Mouse (Mus musculus): ENCODE data around the gene Nup62. TPM values are rescaled to one million over a fixed set of nuclear protein-coding genes. Genes with fewer than 3 reads are reported as not detected.

Gene Nup62
- polyA plus RNA-seq, 1 experiment from 2014 or later = 33.4 TPM

DNA sequence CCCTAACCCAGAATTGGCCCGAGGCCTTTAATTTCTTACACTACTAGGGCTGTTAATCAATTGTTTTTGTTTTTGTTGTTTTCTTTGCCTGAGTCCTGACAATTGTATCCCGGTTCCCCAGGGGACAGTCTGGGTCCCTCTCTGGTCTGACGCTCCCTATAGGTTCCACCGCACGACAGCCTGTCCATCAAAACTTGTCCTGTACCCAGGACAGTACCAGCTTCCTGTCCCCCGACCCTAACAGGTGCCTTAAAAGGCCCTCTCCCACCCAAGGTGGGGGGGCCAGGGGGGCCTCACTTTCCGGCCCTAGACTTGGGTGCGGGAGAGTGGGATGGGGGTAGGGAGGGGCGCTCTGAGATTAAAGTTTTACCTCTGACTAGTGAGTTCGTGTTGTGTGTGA lies 39.1 kb downstream of the Nup62 start:
- DNase-seq (ENCODE audit: low spot score) = no peak
- Histone ChIP-seq H3K27ac (replicated peaks) (peak overlapping the region; percentile 88), H3K9me3 (ENCODE audit: control insufficient read depth, low read length) (no peaks in the 10 kb centered on the region), H3K27me3 (ENCODE audit: control insufficient read depth, insufficient read depth, low read length) (no peaks in the 10 kb centered on the region), H3K36me3 (ENCODE audit: control insufficient read depth, insufficient read depth, low read length) (no peaks in the 10 kb centered on the region; the same call in 1 of the 2 replicates), H3K4me1 (replicated peaks; ENCODE audit: control insufficient read depth, insufficient read depth) (peaks cover 10% of the 10 kb centered on the region), H3K4me3 (ENCODE audit: low read depth, low read length) (peak overlapping the region; percentile 57), H3K4me2 (replicated peaks; ENCODE audit: low read depth) (peak overlapping the region; percentile 88), H3K9ac (ENCODE audit: low read length) (0 out of 2 replicates have a peak overlapping the region, but pooled peaks have one; percentile 72)
- WGBS = 34% methylated on average over 10 of the region's 10 CpGs
- TF ChIP-seq CTCF (IDR thresholded peaks at IDR 0.05; ENCODE audit: low read depth) = no peak
- peak; percentile 67 for TF ChIP-seq EP300 (optimal IDR thresholded peaks at IDR 0.05)
- ATAC-seq (ENCODE audit: low FRiP score, low TSS enrichment) = peak; percentile 3; the same call in 1 of the 2 replicates

GRCm38 (mm10) chr7:44856265-44856916 lies 40.5 kb downstream of the Nup62 start:
- H3K4me1 ChIP-seq (replicated peaks; ENCODE audit: control insufficient read depth, insufficient read depth) = peaks cover 2% of the 10 kb centered on the region; the same call in 1 of the 2 replicates

DNA sequence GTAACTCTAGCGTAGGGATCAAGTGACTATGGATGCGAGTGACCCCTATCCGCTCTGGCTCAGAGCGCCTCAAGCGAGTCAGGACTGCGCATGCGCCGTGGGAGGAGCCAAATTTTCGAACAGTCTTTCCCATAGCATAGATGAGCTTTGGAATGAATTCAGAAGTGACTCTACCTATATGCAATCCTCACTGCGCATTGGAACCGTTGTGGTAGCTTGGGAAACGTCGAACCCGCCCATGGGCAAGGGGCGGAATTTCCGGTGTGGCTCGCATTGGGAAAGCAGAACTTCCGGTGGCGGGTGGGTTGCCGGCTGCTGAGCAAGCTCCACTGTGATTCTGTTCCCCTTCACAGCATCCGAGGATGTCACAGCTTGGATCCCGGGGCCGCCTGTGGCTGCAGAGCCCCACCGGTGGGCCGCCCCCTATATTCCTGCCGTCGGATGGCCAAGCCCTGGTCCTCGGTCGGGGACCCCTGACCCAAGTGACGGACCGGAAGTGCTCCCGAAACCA lies 41.2 kb downstream of the Nup62 start, which contains the start of gene Pnkp:
Gene Pnkp (plus strand): TSS at position 98 of the 511 bp plus-strand sequence.
- H3K4me1 ChIP-seq (replicated peaks; ENCODE audit: control insufficient read depth, insufficient read depth) = peaks cover 2% of the 10 kb centered on the region; the same call in 1 of the 2 replicates
- no peaks in the 10 kb centered on the region for H3K9me3 ChIP-seq (ENCODE audit: control insufficient read depth, low read length)
- peak within 1 kb of the TSS; percentile 92 for H3K4me2 ChIP-seq (replicated peaks; ENCODE audit: low read depth)
- TF ChIP-seq EP300 (optimal IDR thresholded peaks at IDR 0.05) (no peak), CTCF (IDR thresholded peaks at IDR 0.05; ENCODE audit: low read depth) (no peak)
- peak within 1 kb of the TSS; percentile 85 for H3K9ac ChIP-seq (ENCODE audit: low read length)
- H3K27ac ChIP-seq (replicated peaks) = peak within 1 kb of the TSS; percentile 87
- under 1% methylated on average over 32 of the region's 32 CpGs for WGBS
- ATAC-seq (ENCODE audit: low FRiP score, low TSS enrichment) = peak; percentile 5; the same call in 1 of the 2 replicates
- H3K36me3 ChIP-seq (ENCODE audit: control insufficient read depth, insufficient read depth, low read length) = peaks cover 2% of the 10 kb centered on the region; the same call in 1 of the 2 replicates
- H3K27me3 ChIP-seq (ENCODE audit: control insufficient read depth, insufficient read depth, low read length) = no peaks in the 10 kb centered on the region
- peak within 1 kb of the TSS; percentile 63 for H3K4me3 ChIP-seq (ENCODE audit: low read depth, low read length)
- DNase-seq (ENCODE audit: low spot score) = peak; percentile 85

More at GRCm38 (mm10) chr7:44856265-44856916, 40.5 kb downstream of the Nup62 start:
- H3K27ac ChIP-seq (replicated peaks) = peak overlapping the region; percentile 87
- H3K9ac ChIP-seq (ENCODE audit: low read length) = no peak overlapping the region; the same call in 1 of the 2 replicates
- H3K9me3 ChIP-seq (ENCODE audit: control insufficient read depth, low read length) = no peaks in the 10 kb centered on the region
- H3K4me3 ChIP-seq (ENCODE audit: low read depth, low read length) = peak overlapping the region; percentile 63
- ATAC-seq (ENCODE audit: low FRiP score, low TSS enrichment) (no peak), DNase-seq (ENCODE audit: low spot score) (no peak)
- H3K27me3 ChIP-seq (ENCODE audit: control insufficient read depth, insufficient read depth, low read length) = no peaks in the 10 kb centered on the region
- H3K36me3 ChIP-seq (ENCODE audit: control insufficient read depth, insufficient read depth, low read length) = no peaks in the 10 kb centered on the region; the same call in 1 of the 2 replicates
- 57% methylated on average over 9 of the region's 9 CpGs for WGBS
- H3K4me2 ChIP-seq (replicated peaks; ENCODE audit: low read depth) = peak overlapping the region; percentile 92
- no peak for TF ChIP-seq CTCF (IDR thresholded peaks at IDR 0.05; ENCODE audit: low read depth)
- no peak for TF ChIP-seq EP300 (optimal IDR thresholded peaks at IDR 0.05)

GRCm38 (mm10) chr7:44857905-44858304 lies 42.0 kb downstream of the Nup62 start:
- Histone ChIP-seq H3K27me3 (ENCODE audit: control insufficient read depth, insufficient read depth, low read length) (no peaks in the 10 kb centered on the region), H3K4me1 (replicated peaks; ENCODE audit: control insufficient read depth, insufficient read depth) (peaks cover 2% of the 10 kb centered on the region; the same call in 1 of the 2 replicates), H3K9ac (ENCODE audit: low read length) (peak overlapping the region; percentile 85), H3K4me3 (ENCODE audit: low read depth, low read length) (peak overlapping the region; percentile 63), H3K36me3 (ENCODE audit: control insufficient read depth, insufficient read depth, low read length) (peaks cover 9% of the 10 kb centered on the region), H3K4me2 (replicated peaks; ENCODE audit: low read depth) (peak overlapping the region; percentile 92), H3K9me3 (ENCODE audit: control insufficient read depth, low read length) (no peaks in the 10 kb centered on the region), H3K27ac (replicated peaks) (peak overlapping the region; percentile 87)
- no peak for TF ChIP-seq EP300 (optimal IDR thresholded peaks at IDR 0.05)
- TF ChIP-seq CTCF (IDR thresholded peaks at IDR 0.05; ENCODE audit: low read depth) = no peak
- DNase-seq (ENCODE audit: low spot score) = peak; percentile 61
- WGBS = 27% methylated on average over 8 of the region's 8 CpGs
- ATAC-seq (ENCODE audit: low FRiP score, low TSS enrichment) = no peak

DNA sequence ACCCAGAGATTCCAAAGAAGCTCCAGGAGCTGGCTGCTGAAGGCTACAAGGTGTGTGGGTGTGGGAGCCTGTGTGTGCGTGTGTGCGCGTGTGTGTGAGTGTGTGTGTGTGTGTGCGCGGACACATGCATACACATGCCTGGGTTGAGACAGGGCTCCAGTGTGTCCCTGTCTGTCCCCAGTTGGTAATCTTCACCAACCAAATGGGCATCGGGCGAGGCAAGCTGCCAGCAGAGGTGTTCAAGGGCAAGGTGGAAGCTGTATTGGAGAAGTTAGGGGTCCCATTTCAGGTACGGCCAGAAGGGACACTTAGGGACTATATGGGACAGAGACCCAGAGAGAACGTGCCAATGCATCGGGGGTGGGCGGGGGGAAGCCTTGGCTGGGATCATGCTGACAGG lies 44.0 kb downstream of the Nup62 start:
- H3K36me3 ChIP-seq (ENCODE audit: control insufficient read depth, insufficient read depth, low read length) = peaks cover 27% of the 10 kb centered on the region
- H3K27ac ChIP-seq (replicated peaks) = no peak overlapping the region

More for the DNA sequence above, 44.0 kb downstream of the Nup62 start:
- no peaks in the 10 kb centered on the region for H3K27me3 ChIP-seq (ENCODE audit: control insufficient read depth, insufficient read depth, low read length)
- H3K4me2 ChIP-seq (replicated peaks; ENCODE audit: low read depth) = no peak overlapping the region
- H3K9ac ChIP-seq (ENCODE audit: low read length) = no peak overlapping the region
- DNase-seq (ENCODE audit: low spot score) (no peak), ATAC-seq (ENCODE audit: low FRiP score, low TSS enrichment) (no peak)
- H3K4me3 ChIP-seq (ENCODE audit: low read depth, low read length) = no peak overlapping the region
- no peaks in the 10 kb centered on the region for H3K9me3 ChIP-seq (ENCODE audit: control insufficient read depth, low read length)
- 94% methylated on average over 11 of the region's 11 CpGs for WGBS
- H3K4me1 ChIP-seq (replicated peaks; ENCODE audit: control insufficient read depth, insufficient read depth) = no peaks in the 10 kb centered on the region
- TF ChIP-seq CTCF (IDR thresholded peaks at IDR 0.05; ENCODE audit: low read depth) (no peak), EP300 (optimal IDR thresholded peaks at IDR 0.05) (no peak)
